Mouse (Mus musculus) olfactory bulb, adult 2 months (tissue): ENCODE measurements around the gene Zfp800. TPM values are rescaled to one million over a fixed set of nuclear protein-coding genes. Genes with fewer than 3 reads are reported as not detected.

Experiments used
- H3K27ac ChIP-seq: fragments of 200-500 bp; 2 replicates; pipeline ENCODE4 v1.5.1; 2012; ENCODE audit warnings: low read depth, low read length; ENCODE audit not compliant: insufficient read depth
- H3K4me1 ChIP-seq: fragments of 200-500 bp; 2 replicates; pipeline ENCODE4 v1.6.1; 2012; ENCODE audit warnings: low read length; ENCODE audit not compliant: control insufficient read depth, insufficient read depth
- H3K4me3 ChIP-seq: fragments of 200-500 bp; 2 replicates; pipeline ENCODE4 v1.5.1; 2012; ENCODE audit warnings: mild to moderate bottlenecking, low read depth, low read length, moderate library complexity; ENCODE audit not compliant: insufficient read depth
- CTCF ChIP-seq: fragments of 200-500 bp; IDR thresholded peaks from 2 replicates; pipeline ENCODE4 v1.5.1; 2012; ENCODE audit warnings: low read depth, mild to moderate bottlenecking, low read length, moderate library complexity; ENCODE audit not compliant: insufficient read depth
- POLR2A ChIP-seq: fragments of 200-500 bp; IDR thresholded peaks from 2 replicates; pipeline ENCODE4 v1.6.1; 2012; ENCODE audit warnings: mild to moderate bottlenecking, low read depth, low read length, moderate library complexity; ENCODE audit not compliant: insufficient read depth
- WGBS: fragments of 180-500 bp; shearing (Covaris S2); methylation state at CpG from one replicate; pipeline ENCODE4 v1.1.7; 2018; 5-methylcytosine and 5-hydroxymethylcytosine counted together
- polyA plus RNA-seq: library from polyadenylated mRNA; stranded (reverse); fragments of >200 nt; gene quantifications from 2 replicates; pipeline ENCODE4 v1.2.4, GENCODE M21; 2012; ENCODE audit warnings: low replicate concordance; ENCODE audit not compliant: missing spikeins, insufficient read depth, insufficient read length

Zfp800 gene
- polyA plus RNA-seq, 1 experiment, result not detected

GRCm38 (mm10) chr6:28351066-28351465 lies 46.7 kb downstream of the Zfp800 start:
- 39% methylated on average over 3 of the region's 3 CpGs for WGBS
- Histone ChIP-seq H3K4me1 (peaks cover 5% of the 10 kb centered on the region; the same call in 1 of the 2 replicates), H3K4me3 (no peak overlapping the region), H3K27ac (no peak overlapping the region)
- TF ChIP-seq POLR2A, result no peak
- TF ChIP-seq CTCF, result no peak

DNA sequence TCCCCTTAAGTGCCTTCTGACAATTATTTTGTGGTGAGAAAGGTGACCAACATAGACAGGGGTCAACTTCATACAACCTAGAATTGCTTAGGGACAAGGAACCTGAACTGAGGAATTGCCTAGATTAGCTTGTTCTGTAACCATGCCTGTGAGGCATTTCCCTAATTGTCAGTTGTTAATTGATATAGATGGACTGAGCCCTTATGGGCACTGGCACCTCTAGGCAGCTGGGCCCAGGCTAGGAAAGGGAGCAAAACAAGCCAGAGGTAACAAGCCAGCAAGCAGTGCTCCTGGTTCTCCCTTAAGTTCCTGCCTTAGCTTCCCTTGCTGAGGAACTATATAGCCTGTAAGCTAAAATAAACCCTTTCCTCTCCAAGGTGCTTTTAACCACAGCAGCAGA lies 52.1 kb downstream of the Zfp800 start:
- no peak overlapping the region for H3K4me3 ChIP-seq
- TF ChIP-seq CTCF, result no peak
- no peak for TF ChIP-seq POLR2A
- H3K27ac ChIP-seq, result no peak overlapping the region
- H3K4me1 ChIP-seq, result no peaks in the 10 kb centered on the region

DNA sequence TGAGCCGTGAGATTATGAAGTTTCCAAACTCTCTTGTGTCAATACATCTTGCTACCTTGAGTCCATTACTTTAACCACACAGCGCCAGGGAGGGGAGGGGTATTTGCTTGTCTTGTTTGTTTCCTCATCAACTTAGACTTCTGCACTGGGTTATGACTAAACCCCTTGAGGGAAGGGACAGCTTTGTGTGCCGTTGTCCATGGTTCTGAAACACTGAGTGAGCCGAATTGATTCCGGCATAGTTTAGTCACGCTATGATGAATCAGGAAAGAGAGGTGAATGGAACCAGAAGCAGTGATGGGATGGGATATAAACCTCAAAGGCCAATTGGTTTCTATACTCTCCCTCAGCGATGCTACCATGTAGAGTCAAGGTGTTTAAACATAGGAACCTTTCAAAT lies 52.6 kb downstream of the Zfp800 start:
- no peak overlapping the region for H3K27ac ChIP-seq
- no peak overlapping the region for H3K4me3 ChIP-seq
- H3K4me1 ChIP-seq, result no peaks in the 10 kb centered on the region
- 70% methylated on average over 7 of the region's 7 CpGs for WGBS
- TF ChIP-seq CTCF, result no peak
- TF ChIP-seq POLR2A, result no peak

DNA sequence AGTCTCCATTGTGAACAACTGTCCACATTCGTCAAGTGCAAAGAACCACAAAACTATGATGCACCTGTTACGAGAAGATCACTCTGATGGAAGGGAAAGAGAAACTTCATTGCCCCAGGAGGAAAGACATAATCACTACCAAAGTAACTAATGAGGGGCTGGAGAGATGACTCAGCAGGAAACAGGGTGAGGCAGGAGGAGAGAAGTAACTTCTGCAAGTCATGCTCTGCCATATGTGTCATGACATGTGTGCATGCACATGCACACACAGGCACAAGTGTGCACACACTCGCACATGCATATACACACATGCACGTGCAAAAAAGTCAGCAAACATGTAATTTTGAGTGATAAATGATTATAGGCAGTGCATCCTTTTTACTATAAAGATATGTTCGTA lies 54.9 kb downstream of the Zfp800 start:
- 86% methylated on average over 5 of the region's 5 CpGs for WGBS
- TF ChIP-seq CTCF (no peak), POLR2A (no peak)
- Histone ChIP-seq H3K4me1 (no peaks in the 10 kb centered on the region), H3K27ac (no peak overlapping the region), H3K4me3 (no peak overlapping the region)

- Histone ChIP-seq H3K4me1 (no peaks in the 10 kb centered on the region), H3K27ac (no peak overlapping the region), H3K4me3 (no peak overlapping the region)
- TF ChIP-seq POLR2A (no peak), CTCF (no peak)
- 93% methylated on average over 4 of the region's 4 CpGs for WGBS
Measured at GRCm38 (mm10) chr6:28341174-28341573, 56.6 kb downstream of the Zfp800 start.

DNA sequence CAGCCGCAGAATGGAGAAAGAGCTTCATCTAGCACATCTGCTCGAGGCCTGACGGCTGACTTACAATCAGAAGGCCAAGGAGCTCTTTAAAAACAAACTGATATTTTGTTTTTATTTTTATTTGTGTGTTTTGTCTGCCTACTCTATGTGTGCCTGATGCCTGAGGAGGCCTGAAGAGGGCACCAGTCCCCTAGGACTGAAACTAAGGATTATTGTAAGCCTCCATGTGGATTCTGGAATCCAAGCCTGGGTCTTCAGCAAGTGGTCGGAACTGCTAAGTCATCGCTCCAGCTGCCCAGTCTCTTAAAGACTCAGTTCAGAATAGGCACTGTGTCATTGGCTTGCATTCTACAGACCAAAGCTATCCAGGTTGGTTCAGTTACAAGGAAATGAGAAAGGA lies 58.4 kb downstream of the Zfp800 start:
- no peak overlapping the region for H3K27ac ChIP-seq
- no peaks in the 10 kb centered on the region for H3K4me1 ChIP-seq
- H3K4me3 ChIP-seq, result no peak overlapping the region
- WGBS, result 88% methylated on average over 5 of the region's 5 CpGs
- TF ChIP-seq CTCF (no peak), POLR2A (no peak)

DNA sequence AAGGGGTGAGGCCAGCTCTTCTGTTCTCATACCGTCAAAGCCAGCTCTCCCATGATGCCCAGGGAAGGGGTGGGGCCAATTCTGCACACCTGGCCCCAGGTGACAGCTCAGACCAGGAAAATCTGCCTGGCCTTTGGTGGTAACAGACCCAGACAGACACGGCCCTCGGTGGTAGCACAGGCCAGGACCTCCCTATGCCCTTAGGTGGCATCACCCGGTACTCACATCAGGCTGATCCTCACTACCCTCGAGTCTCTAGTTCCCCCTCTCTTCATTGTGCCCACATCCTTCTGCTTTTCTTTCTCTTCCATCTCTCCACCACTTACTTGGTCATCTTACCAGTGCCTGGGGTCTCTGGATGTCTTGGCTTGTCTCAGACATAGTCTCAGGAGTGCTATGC lies 64.1 kb downstream of the Zfp800 start:
- H3K27ac ChIP-seq, result no peak overlapping the region
- TF ChIP-seq CTCF (no peak), POLR2A (no peak)
- H3K4me1 ChIP-seq, result no peaks in the 10 kb centered on the region
- 87% methylated on average over 5 of the region's 5 CpGs for WGBS
- H3K4me3 ChIP-seq, result no peak overlapping the region

DNA sequence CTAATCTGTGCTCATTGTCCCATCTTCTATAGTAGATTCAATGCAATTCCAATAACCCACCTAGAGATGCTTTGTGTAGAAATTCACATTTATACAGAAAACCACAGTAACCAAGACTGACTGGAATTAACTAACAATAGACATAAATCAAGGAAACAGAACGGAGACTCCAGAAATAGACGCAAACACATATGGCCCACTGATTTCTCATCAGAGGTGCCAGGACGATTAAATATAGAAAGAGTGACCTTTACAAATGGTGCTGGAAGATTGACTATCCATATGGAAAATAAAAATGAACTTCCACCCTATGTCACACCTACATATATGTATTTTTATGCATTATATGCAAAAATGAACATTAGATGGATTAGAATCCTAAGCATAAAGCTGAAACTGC lies 65.3 kb downstream of the Zfp800 start:
- Histone ChIP-seq H3K4me1 (no peaks in the 10 kb centered on the region), H3K4me3 (no peak overlapping the region), H3K27ac (no peak overlapping the region)
- TF ChIP-seq CTCF, result no peak
- no peak for TF ChIP-seq POLR2A
- 96% methylated on average over 3 of the region's 3 CpGs for WGBS

DNA sequence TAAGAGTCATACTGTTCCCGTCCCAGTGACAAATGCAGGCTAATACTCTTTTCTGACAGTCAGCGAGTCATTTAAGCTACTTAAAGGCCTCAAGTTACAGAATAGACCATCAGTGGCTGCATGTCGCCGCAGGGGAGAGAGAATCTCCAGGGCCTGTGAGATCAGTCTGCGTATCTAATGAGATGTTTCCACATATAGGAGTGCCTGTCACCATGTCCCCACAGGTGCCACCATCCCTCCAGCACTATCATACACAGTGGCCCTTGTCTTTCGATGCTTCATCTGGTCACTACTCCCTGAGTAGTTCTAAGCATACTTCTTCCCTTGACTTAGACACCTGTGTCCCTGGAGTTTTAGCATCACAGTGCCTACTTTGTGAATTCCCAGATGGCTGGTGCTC lies 68.0 kb downstream of the Zfp800 start:
- WGBS, result 64% methylated on average over 6 of the region's 6 CpGs
- no peak for TF ChIP-seq CTCF
- no peak overlapping the region for H3K27ac ChIP-seq
- no peak overlapping the region for H3K4me3 ChIP-seq
- no peaks in the 10 kb centered on the region for H3K4me1 ChIP-seq

DNA sequence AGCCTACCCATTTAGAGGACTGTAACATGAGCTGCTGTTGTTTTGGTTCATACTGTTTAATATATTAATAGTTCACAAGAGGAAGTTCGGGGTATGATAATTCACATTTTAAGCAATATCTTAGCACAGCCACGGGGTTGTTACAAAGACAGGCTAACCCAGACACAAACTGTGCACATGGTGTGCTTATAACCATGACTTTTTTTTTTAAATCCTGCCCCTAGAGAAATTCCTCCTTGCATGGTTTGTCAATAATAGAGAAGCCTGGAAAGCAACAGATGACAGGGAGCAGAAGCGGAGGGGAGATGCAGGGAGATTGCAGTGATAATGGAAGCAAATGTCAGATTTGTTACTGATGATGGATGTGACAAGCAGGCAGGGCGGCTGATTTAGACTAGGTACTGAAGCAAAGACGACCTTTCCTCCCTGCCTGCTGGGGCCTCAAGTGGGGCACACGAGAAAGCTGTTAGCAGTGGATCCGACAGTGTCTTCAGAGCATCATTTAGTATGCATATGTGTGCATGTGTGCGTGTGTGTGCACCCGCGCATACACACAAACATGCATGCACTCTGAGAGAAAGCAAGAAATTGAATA lies 68.7 kb downstream of the Zfp800 start:
- WGBS, result 81% methylated on average over 10 of the region's 10 CpGs
- no peak overlapping the region for H3K27ac ChIP-seq
- no peak for TF ChIP-seq POLR2A
- TF ChIP-seq CTCF, result no peak
- no peak overlapping the region for H3K4me3 ChIP-seq
- H3K4me1 ChIP-seq, result no peaks in the 10 kb centered on the region
